ENCODE assay signal across 8 mouse cellular contexts in the genomic region with DNA sequence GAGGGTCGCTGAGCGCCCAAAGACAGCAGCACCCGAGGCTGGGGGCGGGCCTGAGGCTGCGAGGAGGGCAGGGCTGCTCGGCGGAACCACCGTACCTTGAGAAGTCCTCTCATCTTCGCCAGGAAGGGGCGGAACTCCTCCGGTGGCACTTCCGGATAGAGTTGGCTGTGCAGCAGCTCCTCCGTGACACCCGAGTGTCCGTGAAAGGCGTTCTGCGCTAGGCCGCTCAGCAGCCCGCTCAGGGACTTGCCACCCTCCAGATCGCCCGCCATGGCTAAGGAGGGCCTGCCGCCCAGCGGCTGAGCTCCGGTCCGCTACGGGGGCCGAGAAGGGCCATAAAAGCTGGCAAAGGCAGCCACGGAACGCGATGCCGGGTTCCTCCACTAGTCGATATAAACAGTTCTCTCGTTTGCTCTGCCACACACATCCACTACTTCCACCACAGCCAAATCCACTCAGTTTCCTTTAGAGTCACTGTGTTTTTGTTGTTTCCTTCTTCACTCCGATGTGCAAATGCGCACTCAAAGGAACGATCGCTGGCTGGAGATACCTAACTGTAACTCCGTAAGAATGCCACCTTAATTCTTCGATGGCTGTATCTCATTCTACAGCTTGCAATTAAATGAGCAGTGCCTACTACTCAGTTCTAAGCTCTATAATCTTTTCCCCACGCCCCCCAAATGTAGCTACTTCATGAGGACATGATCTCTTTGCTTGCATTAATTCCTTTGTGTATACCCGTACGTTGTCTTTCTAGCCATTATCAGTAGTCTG. TPM values are rescaled to one million over a fixed set of nuclear protein-coding genes. Genes with fewer than 3 reads are reported as not detected.
DNase-seq lines count a peak whose midpoint lies in the region; ATAC-seq and TF ChIP-seq lines count a peak whose summit lies in the region.

A gene (minus strand): TSS at position 107 of the 774 bp plus-strand sequence.
A gene (minus strand): TSS at position 399 of the 774 bp plus-strand sequence.

- peak within 1 kb of the TSS; percentile 65 for H3K9ac ChIP-seq in hindbrain, embryonic 14.5 days

- POLR2A ChIA-PET in Patski (lab: Charles Lee) = interaction anchor here (0.8 to 1.8 kb wide), 3 partner anchors 8 to 22 kb away, joined by 3 to 4 read pairs (median 3); a partner anchor contains a TSS

- no peaks in the 10 kb centered on the region for H3K9me3 ChIP-seq in hindbrain, embryonic 14.5 days (ENCODE audit: control insufficient read depth, low read length)

- peak within 1 kb of the TSS; percentile 91 for H3K27ac ChIP-seq in hindbrain, embryonic 14.5 days

- peak; percentile 69 for TF ChIP-seq CTCF in Patski (IDR thresholded peaks at IDR 0.05)

- no peak for DNase-seq in Patski (ENCODE audit: low read depth, low spot score)
- DNase-seq in cerebellum, postnatal 14 days = peak; percentile 98 to 99
- peak; percentile 88 to 94 for DNase-seq in frontal cortex, postnatal 14 days (ENCODE audit: low spot score in 2 of 2)
- peak; percentile 94 for DNase-seq in hindbrain, embryonic 14.5 days (ENCODE audit: low spot score)
- DNase-seq in left cerebral cortex, adult 11 months (ENCODE audit: low spot score) = peak; percentile 91
- peak; percentile 97 to 98 for DNase-seq in lung, postnatal 4 days
- peak; percentile 91 for DNase-seq in retina, postnatal 7 days (ENCODE audit: low read depth, low spot score)
- DNase-seq in urinary bladder, adult 2 months (ENCODE audit: low spot score) = peak; percentile 99

- ATAC-seq in Patski = peak; percentile 95
- ATAC-seq in hindbrain, embryonic 14.5 days (ENCODE audit: low FRiP score) = peak; percentile 94

- peak within 1 kb of the TSS; percentile 51 for H3K4me3 ChIP-seq in hindbrain, embryonic 14.5 days (replicated peaks; ENCODE audit: low read length)

- peaks cover 12% of the 10 kb centered on the region for H3K36me3 ChIP-seq in hindbrain, embryonic 14.5 days (replicated peaks; ENCODE audit: control insufficient read depth, insufficient read depth)

- WGBS in hindbrain, embryonic 14.5 days = 3% methylated on average over 42 of the region's 42 CpGs

- in situ Hi-C loops in Patski (cut with MboI; ENCODE audit: low pct_unique_long_range_greater_than_20kb) = loop anchor here (25.0 kb wide), 2 partner anchors 580 to 780 kb away; a partner anchor contains a TSS

- H3K27me3 ChIP-seq in Patski = no peaks in the 10 kb centered on the region
- no peaks in the 10 kb centered on the region for H3K27me3 ChIP-seq in hindbrain, embryonic 14.5 days (ENCODE audit: control insufficient read depth, insufficient read depth, low read length)

- H3K4me2 ChIP-seq in hindbrain, embryonic 14.5 days (replicated peaks) = peak within 1 kb of the TSS; percentile 60

- CTCF ChIA-PET in Patski (lab: Charles Lee) = interaction anchor here (1.0 to 1.4 kb wide), 7 partner anchors 9 to 356 kb away, joined by 3 to 6 read pairs (median 3); no protein-coding TSS in a partner anchor

- peaks cover 22% of the 10 kb centered on the region for H3K4me1 ChIP-seq in hindbrain, embryonic 14.5 days (replicated peaks; ENCODE audit: control insufficient read depth, insufficient read depth, low read length)

RNA-seq across cellular contexts. Expression of the first gene that starts in this region (rescaled TPM):
- polyA plus RNA-seq in Patski (2021) = 14.7 TPM
- polyA plus RNA-seq in hindbrain, embryonic 14.5 days (2014; fragmentation: Nextera tagmentation; extraction: Ambion mirVana) = 3.2 and 4.3 TPM in 2 replicates
- polyA plus RNA-seq in urinary bladder, adult 2 months (2012; rRNA removed) = 7.6 and 7.9 TPM in 2 replicates

RNA-seq across cellular contexts. Expression of the second gene that starts in this region (rescaled TPM):
- 127 TPM for polyA plus RNA-seq in Patski (2021)
- polyA plus RNA-seq in hindbrain, embryonic 14.5 days (2014; fragmentation: Nextera tagmentation; extraction: Ambion mirVana) = 247 and 282 TPM in 2 replicates
- 68.5 and 79.7 TPM in 2 replicates for polyA plus RNA-seq in urinary bladder, adult 2 months (2012; rRNA removed)
